Mouse (Mus musculus) frontal cortex, postnatal 10 days (tissue): Measurements from ENCODE around the gene Tnfrsf13c.

Experiments
- DNase-seq, 2 experiments: peaks; one replicate each; pipeline ENCODE4 v3.0.0; 2022; ENCODE audit warnings: low spot score in 2 of 2, mixed read lengths in 1 of 2

Gene Tnfrsf13c

GRCm38 (mm10) chr15:82208307-82208706, 15.9 kb downstream of the Tnfrsf13c start:
- DNase-seq: no peak

GRCm38 (mm10) chr15:82207504-82208219, 16.5 kb downstream of the Tnfrsf13c start:
- no peak for DNase-seq

- no peak for DNase-seq
These were observed 17.1 kb downstream of the Tnfrsf13c start for GRCm38 (mm10) chr15:82207105-82207459.

GRCm38 (mm10) chr15:82206365-82207104, 17.6 kb downstream of the Tnfrsf13c start:
- no peak for DNase-seq

GRCm38 (mm10) chr15:82204680-82205371, 19.3 kb downstream of the Tnfrsf13c start:
- DNase-seq: no peak

GRCm38 (mm10) chr15:82203611-82204351, 20.4 kb downstream of the Tnfrsf13c start:
- DNase-seq: no peak

- no peak for DNase-seq
These were observed 21.1 kb downstream of the Tnfrsf13c start for GRCm38 (mm10) chr15:82203090-82203489.

- DNase-seq: no peak
These were observed 22.1 kb downstream of the Tnfrsf13c start for GRCm38 (mm10) chr15:82202086-82202485.

GRCm38 (mm10) chr15:82199546-82199945, 24.6 kb downstream of the Tnfrsf13c start:
- DNase-seq: no peak

- no peak for DNase-seq
These were observed 25.8 kb downstream of the Tnfrsf13c start for GRCm38 (mm10) chr15:82198342-82198741.

GRCm38 (mm10) chr15:82197937-82198336, 26.2 kb downstream of the Tnfrsf13c start:
- no peak for DNase-seq

- no peak for DNase-seq
These were observed 26.9 kb downstream of the Tnfrsf13c start for GRCm38 (mm10) chr15:82197246-82197750.

GRCm38 (mm10) chr15:82196300-82196699, 27.9 kb downstream of the Tnfrsf13c start:
- no peak for DNase-seq

- DNase-seq: no peak
These were observed 31.6 kb downstream of the Tnfrsf13c start for GRCm38 (mm10) chr15:82192617-82193016.

- DNase-seq: no peak
These were observed 35.5 kb downstream of the Tnfrsf13c start for GRCm38 (mm10) chr15:82188481-82189240.

GRCm38 (mm10) chr15:82187924-82188323, 36.2 kb downstream of the Tnfrsf13c start:
- no peak for DNase-seq

- no peak for DNase-seq
These were observed 36.8 kb downstream of the Tnfrsf13c start for GRCm38 (mm10) chr15:82187401-82187800.

- no peak for DNase-seq
These were observed 37.2 kb downstream of the Tnfrsf13c start for GRCm38 (mm10) chr15:82186931-82187330.

GRCm38 (mm10) chr15:82186131-82186530, 38.0 kb downstream of the Tnfrsf13c start:
- no peak for DNase-seq

GRCm38 (mm10) chr15:82185062-82185783, 38.9 kb downstream of the Tnfrsf13c start:
- no peak for DNase-seq
